Mouse (Mus musculus) testis, adult 2 months (tissue): Measurements from ENCODE around the gene Rnf31.

Source experiments
- CTCF ChIP-seq: fragments of 200-500 bp; IDR thresholded peaks from 2 replicates; pipeline ENCODE4 v1.5.1; 2012; ENCODE audit warnings: low read depth, mild to moderate bottlenecking, inconsistent platforms, low read length, moderate library complexity; ENCODE audit not compliant: control insufficient read depth, insufficient read depth, insufficient replicate concordance
- POLR2A ChIP-seq: fragments of 200-500 bp; IDR thresholded peaks from 2 replicates; pipeline ENCODE4 v1.6.1; 2012; ENCODE audit warnings: low read depth, mild to moderate bottlenecking, inconsistent platforms, low read length, moderate library complexity; ENCODE audit not compliant: control insufficient read depth

- TF ChIP-seq POLR2A (no peak), CTCF (no peak)
These were observed 35.7 kb upstream of the Rnf31 start for GRCm38 (mm10) chr14:55555788-55556187.
